Mouse (Mus musculus) midbrain, embryonic 16.5 days (tissue): ENCODE results near the gene 4930438A08Rik. TPM values are rescaled to one million over a fixed set of nuclear protein-coding genes. Genes with fewer than 3 reads are reported as not detected.
"Not testable (repeated sequence)": the region's sequence is repeated elsewhere in the genome, so short reads cannot be mapped to it uniquely, and the experiment has no call there.

Source experiments
- ATAC-seq: fragments of 200-750 bp; cut with Nextera tagmentation; 2 replicates; pipeline ENCODE4 v1.8.0; 2017; ENCODE audit warnings: moderate TSS enrichment
- H3K27ac ChIP-seq: fragments of 300-500 bp; sonication (generic); 2 replicates; pipeline ENCODE4 v1.5.1; 2014; ENCODE audit warnings: mild to moderate bottlenecking, low read length, mixed read lengths
- H3K27me3 ChIP-seq: fragments of 300-500 bp; sonication (generic); 2 replicates; pipeline ENCODE4 v1.6.1; 2014; ENCODE audit warnings: low read depth, low read length, mixed read lengths; ENCODE audit not compliant: control insufficient read depth, insufficient read depth
- H3K36me3 ChIP-seq: fragments of 300-500 bp; sonication (generic); 2 replicates; pipeline ENCODE4 v1.6.1; 2014; ENCODE audit warnings: mild to moderate bottlenecking, low read length, moderate library complexity, mixed read lengths; ENCODE audit not compliant: control insufficient read depth, insufficient read depth
- H3K4me1 ChIP-seq: fragments of 300-500 bp; sonication (generic); 2 replicates; pipeline ENCODE4 v1.6.1; 2014; ENCODE audit warnings: mild to moderate bottlenecking, low read length, mixed read lengths; ENCODE audit not compliant: control insufficient read depth, insufficient read depth
- H3K4me2 ChIP-seq: fragments of 300-500 bp; sonication (generic); 2 replicates; pipeline ENCODE4 v1.6.1; 2014; ENCODE audit warnings: mild to moderate bottlenecking, low read length, mixed read lengths
- H3K4me3 ChIP-seq: fragments of 300-500 bp; sonication (generic); 2 replicates; pipeline ENCODE4 v1.5.1; 2014; ENCODE audit warnings: low read depth, mild to moderate bottlenecking, low read length, moderate library complexity, mixed read lengths
- H3K9ac ChIP-seq: fragments of 300-500 bp; sonication (generic); 2 replicates; pipeline ENCODE4 v1.6.1; 2014; ENCODE audit warnings: low read depth, low read length, mixed read lengths
- H3K9me3 ChIP-seq: fragments of 300-500 bp; sonication (generic); replicated peaks from 2 replicates; pipeline ENCODE4 v1.6.1; 2014; ENCODE audit warnings: mild to moderate bottlenecking, low read length, mixed read lengths; ENCODE audit not compliant: control insufficient read depth, poor library complexity, severe bottlenecking
- WGBS: fragments of 180-500 bp; shearing (Covaris S2); extraction: QIAGEN DNeasy Blood & Tissue Kit; methylation state at CpG from one replicate; pipeline ENCODE4 v1.1.7; 2014; 5-methylcytosine and 5-hydroxymethylcytosine counted together
- polyA plus RNA-seq: library from polyadenylated mRNA; unstranded; fragments of >200 nt; fragmentation: Nextera tagmentation; extraction: Ambion mirVana; gene quantifications from 2 replicates; pipeline ENCODE4 v1.2.1, GENCODE M21; 2015

Gene 4930438A08Rik
- polyA plus RNA-seq, result not detected in 2 replicates

DNA sequence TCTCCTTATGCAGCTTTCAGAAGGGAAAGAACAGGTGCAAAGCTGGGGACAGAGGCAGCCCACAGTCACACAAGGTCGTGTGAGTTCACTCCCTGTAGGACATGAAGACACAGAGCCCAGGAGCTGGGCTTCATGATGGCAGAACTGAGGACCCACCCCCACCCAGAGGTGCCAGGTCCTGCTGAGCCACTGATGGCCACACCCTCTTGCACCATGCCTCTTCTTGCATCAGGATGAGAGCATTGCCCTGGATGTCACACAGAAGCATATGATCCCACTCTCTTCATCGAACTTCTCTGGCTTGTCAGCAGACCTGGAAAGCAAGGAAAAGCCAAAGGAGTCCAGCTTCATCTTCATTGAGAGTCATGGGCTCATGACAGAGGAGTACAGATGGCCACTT lies at the start of gene 4930438A08Rik:
TSS of gene 4930438A08Rik (plus strand) at position 228 of the 400 bp plus-strand sequence.
- Histone ChIP-seq H3K27ac (no peak within 1 kb of the TSS), H3K36me3 (no peaks in the 10 kb centered on the region), H3K4me1 (no peaks in the 10 kb centered on the region), H3K9me3 (no peaks in the 10 kb centered on the region), H3K9ac (no peak within 1 kb of the TSS), H3K4me2 (no peak within 1 kb of the TSS), H3K4me3 (no peak within 1 kb of the TSS), H3K27me3 (no peaks in the 10 kb centered on the region)
- no peak for ATAC-seq
- 63% methylated on average over 2 of the region's 2 CpGs for WGBS

DNA sequence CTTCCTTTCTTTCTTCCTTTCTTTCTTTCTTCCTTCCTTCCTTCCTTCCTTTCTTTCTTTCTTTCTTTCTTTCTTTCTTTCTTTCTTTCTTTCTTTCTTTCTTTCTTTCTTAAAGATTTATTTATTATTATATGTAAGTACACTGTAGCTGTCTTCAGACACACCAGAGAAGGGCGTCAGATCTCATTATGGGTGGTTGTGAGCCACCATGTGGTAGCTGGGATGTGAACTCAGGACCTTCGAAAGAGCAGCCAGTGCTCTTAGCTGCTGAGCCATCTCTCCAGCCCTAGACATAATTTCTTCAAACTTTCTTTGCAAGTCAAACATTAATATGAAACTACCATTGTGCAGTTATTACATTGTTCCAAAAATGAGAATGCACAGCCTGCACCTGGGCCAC lies 49.7 kb upstream of the 4930438A08Rik start:
- not testable (repeated sequence) for H3K9ac ChIP-seq, H3K4me2 ChIP-seq, H3K36me3 ChIP-seq, H3K4me3 ChIP-seq, H3K4me1 ChIP-seq, H3K27ac ChIP-seq, H3K9me3 ChIP-seq, ATAC-seq, H3K27me3 ChIP-seq
- WGBS, result 84% methylated on average over 2 of the region's 2 CpGs

DNA sequence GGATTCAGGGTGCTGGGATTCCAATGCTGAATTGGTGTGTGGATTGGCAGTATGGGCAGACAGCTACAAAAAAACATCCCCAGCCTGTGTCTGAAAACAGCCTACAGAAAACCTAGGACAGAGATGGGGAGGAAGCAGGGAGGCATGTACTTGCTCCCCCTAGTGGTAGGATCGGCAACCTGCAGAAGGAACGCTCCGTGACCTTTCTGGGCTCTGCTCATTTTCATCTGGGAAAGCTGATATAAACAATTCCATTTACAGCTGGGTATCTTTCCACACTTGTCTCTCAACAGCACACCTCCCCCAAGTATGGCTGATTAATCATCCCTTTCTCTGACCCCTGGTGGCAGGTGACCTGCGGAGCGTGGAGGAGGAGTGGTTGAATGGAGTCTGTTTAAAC lies 48.9 kb upstream of the 4930438A08Rik start:
- H3K4me3 ChIP-seq, result no peak overlapping the region
- 12% methylated on average over 5 of the region's 5 CpGs for WGBS
- H3K4me2 ChIP-seq, result no peak overlapping the region
- no peaks in the 10 kb centered on the region for H3K4me1 ChIP-seq
- H3K9ac ChIP-seq, result no peak overlapping the region
- H3K36me3 ChIP-seq, result no peaks in the 10 kb centered on the region
- H3K9me3 ChIP-seq, result no peaks in the 10 kb centered on the region
- H3K27me3 ChIP-seq, result no peaks in the 10 kb centered on the region
- ATAC-seq, result no peak
- no peak overlapping the region for H3K27ac ChIP-seq

DNA sequence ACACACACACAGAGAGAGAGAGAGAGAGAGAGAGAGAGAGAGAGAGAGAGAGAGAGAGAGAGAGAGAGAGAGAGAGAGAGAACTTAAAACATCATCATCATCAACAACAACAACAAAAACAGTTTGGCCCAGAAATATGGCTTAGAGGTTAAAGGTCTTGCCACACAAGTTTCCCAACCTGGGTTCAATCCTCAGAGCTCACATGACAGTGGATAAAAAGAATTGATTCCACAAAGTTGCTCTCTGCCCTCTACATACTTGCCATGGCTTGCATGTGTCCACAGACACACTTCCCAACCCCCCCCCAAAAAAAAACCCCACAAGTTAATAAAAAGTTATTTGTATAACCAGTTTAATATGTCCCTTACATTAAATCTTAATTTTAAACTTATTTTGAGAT lies 48.2 kb upstream of the 4930438A08Rik start:
- H3K27me3 ChIP-seq, result no peaks in the 10 kb centered on the region
- H3K9me3 ChIP-seq, result no peaks in the 10 kb centered on the region
- H3K4me3 ChIP-seq, result no peak overlapping the region
- no peak overlapping the region for H3K4me2 ChIP-seq
- no peak overlapping the region for H3K9ac ChIP-seq
- no peak for ATAC-seq
- no peak overlapping the region for H3K27ac ChIP-seq
- H3K4me1 ChIP-seq, result no peaks in the 10 kb centered on the region
- no peaks in the 10 kb centered on the region for H3K36me3 ChIP-seq

DNA sequence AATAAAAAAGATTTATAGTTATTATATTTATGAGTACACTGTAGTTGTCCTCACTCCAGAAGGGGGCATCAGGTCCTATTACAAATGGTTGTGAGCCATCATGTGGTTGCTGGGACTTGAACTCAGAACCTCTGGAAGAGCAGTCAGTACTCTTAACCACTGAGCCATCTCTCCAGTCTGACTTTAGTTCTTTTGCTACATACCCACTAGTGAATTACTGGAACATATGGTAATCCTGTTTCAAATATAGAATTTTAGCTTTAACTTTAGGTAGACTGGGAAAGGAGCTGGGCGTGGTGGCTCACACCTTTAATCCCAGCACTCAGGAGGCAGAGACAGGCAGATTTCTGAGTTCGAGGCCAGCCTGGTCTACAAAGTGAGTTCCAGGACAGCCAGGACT lies 46.6 kb upstream of the 4930438A08Rik start:
- not testable (repeated sequence) for H3K9ac ChIP-seq, H3K9me3 ChIP-seq, H3K4me2 ChIP-seq, H3K27me3 ChIP-seq, H3K36me3 ChIP-seq, ATAC-seq, H3K4me1 ChIP-seq, H3K4me3 ChIP-seq, H3K27ac ChIP-seq
- 84% methylated on average over 2 of the region's 2 CpGs for WGBS

DNA sequence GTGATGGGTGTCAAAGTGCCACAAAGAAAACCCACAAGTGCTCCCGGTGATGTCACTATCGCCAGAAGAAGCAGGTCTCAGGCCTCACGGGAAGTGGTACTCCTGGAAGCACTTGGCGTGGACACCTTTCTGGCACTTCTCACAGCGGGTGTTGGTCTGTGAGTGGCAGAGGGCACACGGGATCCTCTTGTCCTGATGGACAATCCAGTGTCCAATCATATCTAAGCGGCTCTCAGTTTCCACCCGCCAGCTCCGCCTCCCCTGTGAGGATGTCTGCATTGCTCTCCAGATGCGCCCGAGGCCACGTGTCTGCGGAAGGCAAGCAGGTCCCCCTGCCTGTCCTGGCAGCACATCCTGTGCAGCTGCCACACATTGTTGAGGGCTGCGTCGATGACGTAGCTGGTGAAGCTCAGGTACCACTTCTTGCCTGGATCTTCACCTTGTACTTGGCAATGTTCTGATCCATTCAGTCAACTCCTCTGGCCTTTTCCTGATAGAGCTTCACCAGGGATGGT lies 44.1 kb upstream of the 4930438A08Rik start:
- Histone ChIP-seq H3K27ac (no peak overlapping the region), H3K27me3 (no peaks in the 10 kb centered on the region), H3K9me3 (no peaks in the 10 kb centered on the region), H3K4me1 (no peaks in the 10 kb centered on the region; the same call in 1 of the 2 replicates), H3K4me3 (no peak overlapping the region), H3K4me2 (no peak overlapping the region), H3K36me3 (no peaks in the 10 kb centered on the region), H3K9ac (no peak overlapping the region)
- WGBS, result 72% methylated on average over 16 of the region's 16 CpGs
- ATAC-seq, result no peak

DNA sequence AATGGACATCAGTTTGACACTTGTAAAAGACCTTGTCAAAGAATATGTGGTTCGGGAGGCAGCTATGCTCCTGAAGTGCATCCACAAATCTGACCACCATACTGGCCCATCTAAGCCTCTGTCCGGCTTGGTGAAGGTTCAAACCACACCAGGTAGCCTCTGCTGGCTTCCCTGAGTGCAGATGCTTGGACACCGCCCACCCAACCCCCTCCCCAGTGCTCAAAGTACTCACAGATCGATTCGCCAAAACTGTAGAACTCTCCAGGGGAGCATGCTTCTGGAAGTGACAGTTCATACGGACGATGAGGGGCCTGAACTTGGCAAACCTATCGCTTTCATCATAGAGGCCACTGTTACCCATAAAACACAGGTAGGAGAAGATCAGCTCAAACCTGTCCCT lies 43.4 kb upstream of the 4930438A08Rik start:
- 92% methylated on average over 8 of the region's 8 CpGs for WGBS
- H3K4me1 ChIP-seq, result no peaks in the 10 kb centered on the region; the same call in 1 of the 2 replicates
- H3K4me2 ChIP-seq, result no peak overlapping the region
- no peaks in the 10 kb centered on the region for H3K9me3 ChIP-seq
- H3K27ac ChIP-seq, result no peak overlapping the region
- ATAC-seq, result no peak
- H3K27me3 ChIP-seq, result no peaks in the 10 kb centered on the region
- H3K9ac ChIP-seq, result no peak overlapping the region
- no peaks in the 10 kb centered on the region for H3K36me3 ChIP-seq
- no peak overlapping the region for H3K4me3 ChIP-seq

DNA sequence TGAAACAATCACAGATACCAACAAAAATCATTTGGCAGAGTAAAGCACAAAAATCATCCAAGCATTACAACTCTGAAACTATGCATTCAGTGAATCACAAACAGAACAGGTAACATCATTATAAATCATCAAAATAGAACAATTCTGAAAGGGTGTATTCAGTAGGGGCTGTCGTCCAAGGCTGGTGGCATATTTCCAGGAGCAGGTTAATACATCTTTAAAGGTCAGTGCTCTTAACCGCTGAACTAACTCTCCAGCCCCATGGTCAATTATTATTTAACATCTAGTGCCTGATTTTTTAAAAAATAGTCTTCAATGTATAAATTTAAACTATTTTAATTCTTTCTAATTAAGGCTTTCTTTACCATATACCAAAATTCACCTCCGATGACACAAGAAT lies 40.0 kb upstream of the 4930438A08Rik start:
- H3K4me3 ChIP-seq, H3K4me1 ChIP-seq, H3K9me3 ChIP-seq, H3K27ac ChIP-seq, ATAC-seq, H3K9ac ChIP-seq, H3K27me3 ChIP-seq, H3K4me2 ChIP-seq, H3K36me3 ChIP-seq: not testable (repeated sequence)
- 87% methylated on average over 3 of the region's 3 CpGs for WGBS

DNA sequence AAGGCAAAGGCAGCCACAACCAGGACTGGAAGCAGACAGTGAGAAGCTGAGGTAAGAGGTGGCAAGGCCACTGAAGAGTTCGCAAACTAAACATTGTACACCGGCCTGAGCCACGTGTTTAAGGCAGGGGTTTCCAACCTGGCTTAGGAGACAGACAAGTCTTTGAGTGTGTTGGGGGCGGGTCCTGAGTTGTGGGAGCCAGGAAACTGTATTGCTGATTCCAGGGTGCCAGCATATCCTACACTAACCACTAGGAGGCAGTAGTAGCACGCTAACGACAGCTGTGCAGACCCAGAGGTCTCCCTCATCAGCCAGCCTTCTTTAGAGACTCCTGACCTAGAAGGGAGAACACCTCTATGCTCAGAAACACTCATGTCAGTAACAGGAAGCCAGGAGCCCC lies 39.4 kb upstream of the 4930438A08Rik start:
- H3K9me3 ChIP-seq, result no peaks in the 10 kb centered on the region
- H3K27ac ChIP-seq, result no peak overlapping the region
- no peak overlapping the region for H3K9ac ChIP-seq
- H3K4me2 ChIP-seq, result no peak overlapping the region
- H3K36me3 ChIP-seq, result no peaks in the 10 kb centered on the region
- no peak for ATAC-seq
- WGBS, result 13% methylated on average over 6 of the region's 6 CpGs
- H3K4me3 ChIP-seq, result no peak overlapping the region
- H3K4me1 ChIP-seq, result peaks cover 3% of the 10 kb centered on the region; the same call in 1 of the 2 replicates
- no peaks in the 10 kb centered on the region for H3K27me3 ChIP-seq
